Mouse (Mus musculus) left cerebral cortex, adult 18-20 months (tissue): ENCODE data around the gene Ube4b. TPM values are rescaled to one million over a fixed set of nuclear protein-coding genes. Genes with fewer than 3 reads are reported as not detected.

ENCODE experiments used
- DNase-seq, 2 experiments: peaks; one replicate each; pipeline ENCODE4 v3.0.0; 2021 to 2022; ENCODE audit warnings: low spot score in 2 of 2, mixed read lengths in 1 of 2
- total RNA-seq, 2 experiments: library from RNA; stranded (reverse); gene quantifications; 2 replicates each; pipeline ENCODE4 v1.2.3; 2021

Ube4b gene
- total RNA-seq, 2 experiments from 2014 or later = 101 to 106 TPM

DNA sequence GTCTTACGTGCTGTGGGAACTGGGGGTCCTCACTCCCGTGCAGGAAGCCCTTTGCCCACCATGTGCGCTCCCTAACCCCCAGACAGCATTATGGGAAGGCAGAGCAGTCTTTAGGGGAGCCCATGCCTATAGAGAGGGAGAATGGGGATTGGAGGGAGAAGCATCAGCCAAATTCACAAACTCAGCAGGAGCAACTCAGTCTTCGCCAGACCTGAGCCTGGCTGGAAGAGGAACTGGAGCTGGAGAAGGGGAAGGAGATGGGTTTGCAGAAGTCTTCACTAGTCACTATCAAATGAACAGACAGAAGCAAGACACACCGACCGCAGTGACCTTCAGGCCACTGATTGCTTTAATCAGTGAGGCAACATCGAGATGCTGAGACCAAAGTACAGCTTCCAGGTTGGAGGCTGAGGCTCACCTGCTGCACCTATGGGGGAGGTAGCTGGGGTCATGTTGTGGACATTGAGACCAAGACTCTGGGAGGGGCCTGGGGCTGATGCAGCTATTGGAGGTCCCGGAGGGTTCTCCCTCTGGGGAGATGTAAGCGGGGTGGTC is 28.3 kb downstream of the Ube4b start:
- DNase-seq = no peak

DNA sequence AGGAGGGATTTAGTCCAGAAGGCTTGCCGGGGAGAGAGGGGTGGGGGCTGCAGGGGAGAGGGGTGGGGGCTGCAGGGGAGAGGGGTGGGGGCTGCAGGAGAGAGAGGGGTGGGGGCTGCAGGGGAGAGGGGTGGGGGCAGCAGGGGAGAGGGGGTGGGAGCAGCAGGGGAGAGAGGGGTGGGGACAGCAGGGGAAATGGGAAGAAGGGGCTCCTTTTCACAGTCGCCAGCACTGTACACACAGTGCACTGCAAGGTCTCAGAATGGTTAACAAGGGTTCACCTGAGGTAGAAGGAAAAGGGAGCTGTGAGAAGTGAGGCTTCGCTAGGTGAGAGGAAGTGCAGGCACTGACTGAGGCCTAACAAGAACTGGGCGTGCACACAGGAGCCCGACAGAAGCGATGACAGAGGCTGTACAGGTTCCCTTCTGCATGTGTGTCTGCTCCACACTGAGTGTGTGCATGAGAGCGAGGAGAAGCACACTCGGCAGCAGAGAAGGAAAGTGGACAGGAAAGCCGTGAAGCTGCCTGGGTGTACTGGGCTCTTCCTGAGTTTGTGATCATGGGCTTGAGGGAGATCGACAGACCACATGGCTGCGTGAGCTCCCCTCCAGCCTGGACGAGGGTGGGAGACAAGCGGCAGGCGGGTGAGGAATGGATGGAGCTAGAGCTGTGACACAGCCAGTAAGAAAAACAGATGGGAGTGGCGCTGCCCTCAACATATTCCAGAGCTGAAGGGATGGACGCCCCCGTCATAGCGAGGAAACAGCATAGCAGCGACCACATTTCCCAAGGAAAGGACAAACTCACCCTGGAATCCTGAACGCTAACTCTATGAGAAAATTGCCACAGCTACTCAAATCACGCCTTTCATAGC is 29.9 kb downstream of the Ube4b start:
- peak; percentile 43 to 66 for DNase-seq

DNA sequence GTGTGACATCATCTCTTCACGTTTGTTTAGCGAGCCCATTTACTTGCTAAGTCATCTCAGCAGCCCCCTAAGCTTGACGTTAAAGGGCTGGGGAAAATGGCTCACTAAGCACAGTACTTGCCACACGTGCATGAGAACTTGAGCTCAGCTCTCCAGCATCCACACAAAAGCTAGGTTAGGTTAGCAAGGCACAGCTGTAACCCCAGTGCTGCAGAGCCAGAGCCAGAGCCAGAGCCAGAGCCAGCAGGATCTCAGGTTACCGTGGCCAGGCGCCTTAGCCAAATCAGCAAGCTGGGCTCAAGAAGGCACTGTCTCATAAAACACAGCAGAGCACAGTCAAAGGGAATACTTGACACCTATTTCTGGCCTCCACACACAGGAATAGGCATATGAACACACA is 31.0 kb downstream of the Ube4b start:
- DNase-seq = no peak

DNA sequence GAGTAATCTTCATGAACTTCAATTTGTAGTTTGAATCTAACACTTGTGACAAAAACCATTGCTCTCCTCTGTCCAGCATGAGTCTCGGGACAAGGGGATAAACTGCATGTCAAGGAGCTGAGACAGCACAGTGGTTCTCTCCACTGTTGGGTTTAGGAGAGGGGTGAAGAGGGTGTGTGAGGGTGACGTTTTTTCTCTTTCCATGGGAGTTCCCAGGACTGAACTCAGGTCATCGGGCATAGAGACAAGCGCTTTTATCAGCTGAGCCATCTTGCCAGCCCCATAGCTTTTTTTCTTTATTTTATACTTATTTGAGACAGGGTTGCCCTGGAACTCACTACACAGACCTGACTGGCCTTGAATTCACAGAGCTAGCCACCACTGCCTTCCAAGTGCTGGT is 32.3 kb downstream of the Ube4b start:
- no peak for DNase-seq

DNA sequence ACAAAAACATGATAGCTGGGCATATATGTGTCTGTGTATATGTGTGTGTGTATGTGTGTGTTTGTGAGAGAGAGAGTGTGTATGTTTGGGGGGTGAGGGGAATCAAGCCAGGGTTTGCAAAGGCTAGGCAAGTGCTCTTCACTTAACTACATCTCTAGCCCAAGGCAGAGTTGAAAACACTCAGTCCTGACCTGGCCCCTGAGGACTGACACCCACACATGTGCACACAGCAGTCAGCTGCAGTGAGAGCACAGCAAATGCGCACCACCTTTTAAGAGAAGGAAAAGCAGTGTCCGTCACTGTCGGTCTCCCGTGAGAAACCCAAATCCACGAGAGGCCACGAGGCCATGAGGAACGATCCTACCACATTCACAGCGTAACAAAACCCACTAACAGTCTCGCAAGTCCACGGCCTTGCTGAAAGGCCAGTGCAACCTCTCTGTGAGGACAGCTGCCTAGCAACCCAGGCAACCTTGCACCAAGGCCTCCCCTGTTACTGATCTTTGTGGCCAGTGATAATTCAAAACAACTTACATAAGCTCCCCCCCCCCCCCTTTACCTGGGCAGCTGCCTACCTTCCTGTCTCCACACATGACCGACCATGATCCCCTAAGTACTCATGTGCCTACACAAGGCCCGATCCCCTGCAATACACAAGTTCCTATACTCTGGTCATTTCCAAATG is 33.1 kb downstream of the Ube4b start:
- DNase-seq = no peak

DNA sequence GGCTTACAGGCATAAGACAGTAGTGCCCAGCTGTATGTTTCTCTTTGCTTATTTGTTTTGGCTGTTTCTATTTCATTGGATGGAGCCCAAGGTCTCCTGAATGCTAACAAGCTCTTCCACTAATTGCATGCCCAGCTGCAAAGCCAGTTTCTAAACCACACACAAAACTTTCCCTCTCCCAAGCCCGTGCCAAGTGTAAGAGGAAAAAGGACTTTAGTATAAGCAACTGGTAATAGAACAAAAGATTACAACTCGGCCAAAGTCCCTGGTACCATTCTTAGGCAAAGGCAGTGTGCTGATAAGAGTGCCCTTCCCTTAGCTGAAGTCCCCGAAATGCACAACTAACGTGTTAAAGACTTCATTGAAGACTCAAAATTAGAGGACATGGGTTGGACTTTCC is 34.2 kb downstream of the Ube4b start:
- no peak for DNase-seq

DNA sequence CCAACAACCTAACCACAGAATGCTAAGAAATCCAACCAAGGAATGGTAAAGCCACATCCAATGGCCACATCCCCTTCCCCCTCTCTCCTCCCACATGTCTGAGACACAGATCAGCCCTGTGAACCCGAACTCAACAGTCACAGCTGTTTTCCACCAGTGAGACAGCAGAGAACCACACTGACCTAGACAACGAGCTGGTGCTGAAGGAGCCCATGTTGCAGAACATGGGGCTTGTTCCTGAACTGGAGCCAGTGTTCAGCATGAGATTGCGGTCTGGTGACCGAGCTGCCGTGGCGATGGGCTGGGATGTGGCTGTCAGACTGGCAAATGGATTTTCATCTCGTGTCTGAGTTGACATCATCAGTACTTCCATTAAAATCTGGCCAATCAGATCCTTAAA is 45.5 kb downstream of the Ube4b start:
- DNase-seq = no peak

DNA sequence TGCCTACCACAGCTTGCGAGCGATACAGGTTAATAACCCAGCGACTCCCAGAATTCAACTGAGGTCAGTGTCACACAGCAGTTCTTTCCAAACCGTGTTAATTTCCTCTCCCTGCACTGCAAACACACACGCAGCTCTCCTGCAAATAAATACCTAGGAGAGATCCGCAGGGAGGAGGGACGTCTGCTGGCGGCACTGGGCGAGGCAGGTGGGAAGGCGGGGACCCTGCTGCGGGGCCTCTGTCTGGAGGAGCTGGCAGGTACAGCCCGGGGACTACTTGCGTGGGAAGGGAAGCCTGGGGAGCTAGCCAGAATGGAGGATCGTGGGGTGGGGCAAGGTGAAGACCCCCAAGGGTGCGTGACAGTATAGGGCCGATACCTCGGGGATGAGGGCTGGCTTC is 46.7 kb downstream of the Ube4b start:
- no peak for DNase-seq

DNA sequence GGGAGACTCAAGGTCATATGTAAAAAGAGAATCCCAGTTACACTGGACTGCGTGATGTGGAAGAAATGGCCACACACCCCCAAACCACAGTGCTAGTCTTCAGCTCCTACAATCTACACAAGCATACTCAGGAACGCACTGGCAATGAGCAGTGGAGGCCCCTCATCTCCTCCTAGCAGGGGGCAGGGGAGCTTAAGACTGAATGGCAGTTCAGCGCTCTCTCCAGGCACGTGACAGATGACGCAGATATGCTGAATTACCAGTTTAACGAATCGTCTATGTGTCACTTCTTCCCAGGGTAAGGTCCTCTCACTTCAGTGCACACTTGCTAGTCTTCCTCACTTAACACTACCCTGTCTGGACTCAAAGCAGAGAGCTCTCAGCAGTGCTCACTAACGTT is 47.7 kb downstream of the Ube4b start:
- DNase-seq = no peak

DNA sequence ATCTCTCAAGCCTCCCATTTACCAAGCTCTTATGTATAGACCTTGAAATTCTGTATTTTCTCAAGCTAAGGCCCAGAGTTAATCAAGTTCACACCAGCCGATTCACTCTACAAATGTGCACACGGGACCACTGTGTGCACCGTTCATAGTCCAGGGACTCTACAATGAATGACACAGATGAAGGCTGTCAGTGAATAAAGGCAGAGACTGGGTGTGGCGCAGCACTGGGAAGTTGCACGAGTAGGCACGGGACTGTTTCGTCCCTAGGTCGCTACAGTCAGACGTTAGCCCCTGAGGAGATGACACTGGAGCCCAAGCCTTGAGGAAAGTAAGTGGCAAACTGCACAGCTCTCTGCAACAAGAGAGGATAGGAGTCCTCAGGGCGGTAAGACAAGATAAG is 50.5 kb downstream of the Ube4b start:
- no peak for DNase-seq

DNA sequence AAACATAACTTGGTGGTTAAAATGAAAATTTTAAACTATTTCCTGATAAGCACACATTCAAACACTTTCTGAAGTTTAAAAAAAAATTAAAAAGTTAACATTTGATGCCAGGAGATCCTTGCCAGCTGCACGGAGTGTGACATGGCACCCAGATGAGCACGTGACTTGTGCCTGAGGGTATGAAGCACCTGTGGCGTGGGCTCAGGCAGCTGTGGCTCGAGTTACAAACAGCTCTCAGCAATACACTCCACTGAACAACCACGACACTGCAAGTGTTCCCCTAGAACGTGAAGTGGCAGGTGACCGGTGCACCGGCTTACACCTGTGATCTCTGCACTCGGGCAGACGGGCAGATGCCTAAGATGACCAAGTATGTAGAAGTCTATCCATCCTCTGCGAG is 51.9 kb downstream of the Ube4b start:
- DNase-seq = no peak

DNA sequence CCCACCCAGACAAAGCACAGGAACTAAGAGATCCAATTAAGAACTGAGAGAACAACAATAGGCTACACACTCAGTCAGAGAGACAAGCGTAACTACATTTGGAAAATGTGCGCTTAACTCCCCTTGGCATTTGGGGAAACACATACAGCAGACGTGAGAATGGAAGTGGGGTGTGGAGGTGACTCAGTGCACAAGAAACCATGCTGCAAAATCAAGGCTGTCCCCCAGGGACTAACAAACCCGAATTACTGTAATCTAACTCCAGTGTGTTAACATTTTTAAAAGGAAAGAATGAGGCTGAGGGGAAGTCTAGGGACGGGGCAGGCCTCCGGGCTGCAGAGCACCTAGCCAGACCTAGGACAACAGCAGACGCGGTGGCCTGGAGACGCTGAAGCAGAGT is 52.6 kb downstream of the Ube4b start:
- DNase-seq = no peak

DNA sequence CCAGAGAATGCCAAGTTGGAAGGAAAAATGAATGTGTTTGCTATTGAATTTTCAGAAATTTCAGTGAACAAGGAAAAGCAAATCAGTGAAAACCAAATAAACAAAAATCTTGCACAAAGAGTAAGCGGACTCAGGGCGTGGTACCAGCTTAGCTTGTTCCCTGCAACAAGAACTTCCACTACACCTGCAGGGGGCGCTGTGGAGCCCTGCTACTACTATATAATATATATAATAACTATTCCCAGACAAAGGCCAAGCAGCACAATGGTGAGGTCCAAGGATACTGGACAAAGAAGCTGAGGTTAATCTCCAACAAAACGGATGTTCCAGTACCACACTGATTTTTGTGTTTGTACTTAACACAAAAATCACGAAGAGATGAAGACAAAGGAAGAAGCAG is 53.1 kb downstream of the Ube4b start:
- DNase-seq = peak; percentile 47 to 67

DNA sequence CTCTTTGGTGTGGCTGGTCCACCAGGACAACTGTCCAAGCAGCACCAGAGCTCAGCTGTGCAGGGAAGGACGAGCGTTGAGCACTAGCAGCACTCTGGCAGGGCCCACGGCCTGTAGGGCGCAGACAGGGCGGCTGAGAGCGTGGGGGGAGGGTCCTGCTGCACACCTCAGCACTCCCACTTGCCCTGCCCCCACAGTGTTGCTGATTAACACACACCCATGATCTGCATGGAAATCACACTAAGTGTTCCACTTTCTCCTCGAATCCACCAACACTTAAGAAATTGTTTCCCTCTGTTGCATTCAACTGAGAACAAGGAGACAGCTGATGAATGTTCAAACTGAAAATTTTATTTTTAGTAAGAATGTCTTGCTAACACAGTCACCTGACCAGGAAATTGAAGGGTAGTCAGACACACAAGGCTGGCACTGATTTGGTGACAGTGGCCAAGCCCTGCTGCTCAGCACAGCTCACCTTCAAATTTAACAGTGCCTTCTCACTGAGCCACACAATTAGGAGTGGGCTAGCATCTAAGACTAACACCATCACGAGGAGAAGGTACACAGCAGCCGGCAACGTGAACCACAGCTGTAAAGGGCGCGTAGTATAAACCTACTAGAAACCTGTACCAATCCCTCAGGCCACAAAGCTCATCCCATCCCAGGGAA is 60.7 kb downstream of the Ube4b start:
- peak; percentile 20 to 21 for DNase-seq

DNA sequence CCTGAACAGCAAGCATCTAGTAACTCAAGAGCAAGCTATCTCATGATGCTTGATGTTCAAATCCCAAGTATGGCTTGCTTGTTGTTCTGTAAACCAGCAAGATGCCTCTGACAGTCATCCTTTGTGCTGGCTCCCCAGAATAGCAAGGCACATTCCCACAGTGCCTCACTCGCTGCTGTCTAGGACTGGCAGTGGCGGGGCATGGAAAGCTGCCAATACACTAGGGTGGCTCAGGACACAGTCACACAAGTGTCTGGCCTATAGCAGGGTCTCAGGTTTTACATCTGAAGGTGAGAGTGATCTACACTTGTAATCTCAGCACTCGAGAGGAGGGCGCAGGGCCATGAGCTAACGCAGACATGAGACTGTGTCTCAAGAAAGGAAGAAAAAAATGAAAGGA is 61.7 kb downstream of the Ube4b start:
- peak; percentile 33 to 42 for DNase-seq

DNA sequence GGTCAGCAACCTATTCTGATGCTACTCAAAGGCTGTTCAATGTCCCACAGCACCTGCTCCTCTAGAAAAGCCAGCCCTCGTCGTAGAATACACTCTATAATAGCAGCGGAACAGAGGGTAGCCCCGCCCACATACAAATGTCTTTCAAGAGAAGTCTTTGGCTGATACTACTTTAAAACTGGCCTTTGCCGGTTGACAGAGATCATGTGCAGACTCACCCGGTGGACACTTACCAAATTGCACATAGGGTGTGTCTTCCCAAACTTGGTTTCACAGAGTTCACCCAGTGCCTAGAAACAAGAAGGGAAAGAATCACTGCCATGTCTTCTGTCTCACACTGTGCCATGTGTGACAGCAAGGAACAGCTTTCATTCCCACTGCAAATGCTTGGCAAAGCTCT is 65.5 kb downstream of the Ube4b start:
- DNase-seq = no peak

DNA sequence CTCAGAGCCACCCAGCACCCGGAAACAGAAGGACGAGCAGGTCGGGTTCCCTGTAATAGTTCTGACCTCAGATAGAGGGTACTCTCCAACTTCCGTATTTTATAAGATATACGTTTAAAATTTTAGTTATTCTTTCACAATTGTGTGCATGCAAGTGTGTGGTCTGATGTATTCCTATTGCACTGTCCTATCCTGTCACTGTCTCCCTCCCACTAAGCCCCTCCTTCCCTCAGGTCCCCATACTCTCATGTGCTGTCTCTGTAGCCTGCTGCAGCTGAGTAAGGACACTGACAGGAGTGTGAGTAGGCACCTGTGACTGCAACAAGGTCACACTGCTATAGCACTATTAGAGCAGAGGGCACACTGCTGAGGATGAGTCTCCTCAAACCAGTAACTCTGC is 65.9 kb downstream of the Ube4b start:
- no peak for DNase-seq

DNA sequence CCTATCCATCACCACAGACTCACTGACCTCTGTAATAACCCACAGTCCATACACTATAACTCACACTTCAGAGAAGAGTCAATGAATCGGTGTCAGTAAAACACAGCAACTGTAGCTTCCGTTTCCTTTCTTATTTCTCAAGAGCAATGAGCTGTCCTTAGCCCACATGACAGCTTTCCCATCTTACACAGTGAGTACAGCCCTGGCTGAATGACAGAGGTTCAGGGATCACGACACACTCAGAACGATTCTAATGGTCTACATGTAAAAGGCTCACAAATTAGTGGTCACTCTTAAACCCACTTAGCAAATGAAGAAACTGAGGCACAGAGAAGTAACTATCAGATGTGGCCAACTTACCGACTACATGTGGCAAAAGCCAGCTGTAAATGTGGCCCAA is 68.6 kb downstream of the Ube4b start:
- DNase-seq = no peak

DNA sequence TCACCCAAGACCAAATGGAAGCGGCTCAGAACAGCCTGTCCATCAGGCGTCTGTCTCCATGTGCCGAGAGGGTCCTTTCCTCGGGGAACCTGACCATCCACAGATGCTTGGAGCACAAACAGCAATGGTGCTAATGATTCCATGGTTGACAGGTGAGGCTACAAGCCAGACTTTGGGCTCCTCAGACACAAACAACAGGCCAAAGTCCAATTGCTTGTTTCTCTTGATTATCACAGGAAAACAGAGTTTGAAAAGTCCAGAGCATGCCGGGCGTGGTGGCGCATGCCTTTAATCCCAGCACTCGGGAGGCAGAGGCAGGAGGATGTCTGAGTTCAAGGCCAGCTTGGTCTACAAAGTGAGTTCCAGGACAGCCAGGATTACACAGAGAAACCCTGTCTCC is 71.9 kb downstream of the Ube4b start:
- no peak for DNase-seq

DNA sequence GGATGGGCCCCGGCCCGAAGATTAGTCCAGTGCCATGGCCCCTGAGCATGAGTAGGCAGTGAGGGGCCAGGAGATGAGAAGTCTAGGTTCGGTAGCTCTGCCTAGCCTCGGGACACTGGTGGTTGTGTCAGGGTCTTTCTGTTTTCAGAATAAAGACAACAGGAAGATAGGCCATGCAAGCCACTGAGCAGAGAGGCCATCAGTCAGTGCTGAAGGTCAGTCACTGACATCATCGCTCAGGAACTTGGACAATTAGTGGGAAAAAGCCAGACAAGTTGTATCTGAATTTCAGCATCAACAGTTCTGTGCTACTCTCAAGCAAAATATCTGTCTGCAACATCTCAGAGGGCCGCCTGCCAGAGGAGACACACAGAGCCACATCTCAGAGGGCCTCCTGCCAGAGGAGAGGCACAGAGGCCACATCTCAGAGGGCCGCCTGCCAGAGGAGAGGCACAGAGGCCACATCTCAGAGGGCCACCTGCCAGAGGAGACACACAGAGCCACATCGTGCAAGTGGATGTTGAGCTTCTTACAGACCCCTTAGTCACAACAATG is 74.9 kb downstream of the Ube4b start:
- DNase-seq = no peak

DNA sequence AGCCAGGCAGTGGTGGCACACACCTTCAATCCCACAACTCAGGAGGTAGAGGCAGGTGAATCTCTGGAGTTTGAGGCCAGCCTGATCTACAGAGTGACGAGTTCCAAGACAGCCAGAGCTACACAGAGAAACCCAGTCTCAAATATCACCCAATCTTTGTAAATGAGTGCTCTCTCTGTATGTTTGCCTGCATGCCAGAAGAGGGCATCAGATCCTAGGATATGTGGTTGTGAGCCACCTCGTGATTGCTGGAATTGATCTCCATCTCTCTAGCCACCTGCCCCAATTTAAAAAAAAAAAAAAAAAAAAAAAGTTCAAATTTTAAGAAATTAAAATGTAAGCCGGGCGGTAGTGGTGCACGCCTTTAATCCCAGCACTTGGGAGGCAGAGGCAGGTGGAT is 77.6 kb downstream of the Ube4b start:
- DNase-seq = no peak

DNA sequence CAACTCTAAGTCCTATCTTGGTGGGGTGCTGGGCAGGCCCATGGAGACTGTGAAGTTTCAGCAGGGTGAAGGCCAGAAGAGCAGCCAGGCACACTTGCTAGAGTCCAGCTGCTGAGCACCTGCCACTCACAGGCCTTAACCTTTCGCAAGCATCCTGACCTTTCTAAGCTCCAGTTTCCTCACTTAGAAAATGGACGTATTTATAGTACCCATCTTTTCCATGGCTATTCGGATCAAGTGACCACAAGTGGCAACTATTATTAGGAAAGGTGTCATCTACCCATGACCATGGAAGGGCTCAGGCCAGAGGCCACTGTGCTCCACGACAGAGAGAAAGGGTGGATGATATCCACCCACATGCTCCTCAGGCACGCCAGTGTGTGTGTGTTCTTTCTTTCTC is 80.7 kb downstream of the Ube4b start:
- DNase-seq = no peak
